Mouse (Mus musculus) cerebellum, postnatal 4 days (tissue): ENCODE measurements at regions not wholly inside any gene's neighbourhood (a gene's known extent, or its start where the extent isn't known, plus 50 kb on each side); places are given as distances from the start of the nearest gene placed in this dataset.

Source experiments
- DNase-seq, 2 experiments: peaks; one replicate each; pipeline ENCODE4 v3.0.0; 2022; ENCODE audit warnings: low spot score in 2 of 2, mixed read lengths in 1 of 2

- no peak for DNase-seq
Observed at GRCm38 (mm10) chr13:48436659-48437345, 76.4 kb downstream of the Zfp169 start.
